Mouse (Mus musculus) bone marrow macrophage, adult 2 months (primary cell): ENCODE data around the gene Cacnb1.

ENCODE experiments used
- CTCF ChIP-seq: IDR thresholded peaks from 2 replicates; pipeline ENCODE4 v1.5.1; 2012; ENCODE audit warnings: low read depth, mild to moderate bottlenecking, low read length, moderate library complexity
- POLR2A ChIP-seq: IDR thresholded peaks from 2 replicates; pipeline ENCODE4 v1.6.1; 2012; ENCODE audit warnings: mild to moderate bottlenecking, low read depth, low read length, borderline replicate concordance

DNA sequence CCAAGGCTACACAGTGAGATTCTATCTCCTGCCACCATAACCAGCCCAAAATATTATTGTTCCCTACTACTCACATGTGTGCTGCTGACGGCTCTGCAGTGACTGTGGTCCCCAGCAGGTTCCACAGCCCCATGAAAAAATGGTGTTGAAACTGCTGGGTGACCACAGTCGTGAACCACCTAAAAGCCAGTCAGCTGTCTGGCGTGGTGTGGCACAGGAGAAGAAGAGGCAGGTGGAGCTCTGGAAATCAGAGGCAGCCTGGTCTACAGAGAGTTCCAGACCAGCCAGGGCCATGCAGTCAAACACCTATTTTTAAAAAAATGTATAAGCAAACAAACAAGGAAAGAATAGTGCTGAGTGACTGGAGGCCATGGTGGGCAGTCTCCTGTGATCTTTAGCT is 38.6 kb upstream of the Cacnb1 start:
- TF ChIP-seq CTCF (no peak), POLR2A (no peak)
